Mouse (Mus musculus) stomach, embryonic 15.5 days (tissue): ENCODE results near the gene Bcl2l12. TPM values are rescaled to one million over a fixed set of nuclear protein-coding genes. Genes with fewer than 3 reads are reported as not detected.

Source experiments
- ATAC-seq: fragments of 200-750 bp; cut with Nextera tagmentation; 2 replicates; pipeline ENCODE4 v1.8.0; 2017; ENCODE audit warnings: low read depth, moderate number of reproducible peaks, moderate TSS enrichment; ENCODE audit not compliant: insufficient read depth, low FRiP score
- H3K27ac ChIP-seq: fragments of 300-500 bp; sonication (generic); 2 replicates; pipeline ENCODE4 v1.5.1; 2015; ENCODE audit warnings: mild to moderate bottlenecking, inconsistent platforms
- H3K27me3 ChIP-seq: fragments of 300-500 bp; sonication (generic); replicated peaks from 2 replicates; pipeline ENCODE4 v1.6.1; 2015; ENCODE audit warnings: inconsistent platforms
- H3K36me3 ChIP-seq: fragments of 300-500 bp; sonication (generic); 2 replicates; pipeline ENCODE4 v1.6.1; 2015; ENCODE audit warnings: inconsistent platforms
- H3K4me1 ChIP-seq: fragments of 300-500 bp; sonication (generic); 2 replicates; pipeline ENCODE4 v1.6.1; 2015; ENCODE audit warnings: inconsistent platforms
- H3K4me2 ChIP-seq: fragments of 300-500 bp; sonication (generic); 2 replicates; pipeline ENCODE4 v1.6.1; 2015; ENCODE audit warnings: mild to moderate bottlenecking, inconsistent platforms
- H3K4me3 ChIP-seq: fragments of 300-500 bp; sonication (generic); replicated peaks from 2 replicates; pipeline ENCODE4 v1.5.1; 2015; ENCODE audit warnings: inconsistent platforms
- H3K9ac ChIP-seq: fragments of 300-500 bp; sonication (generic); 2 replicates; pipeline ENCODE4 v1.6.1; 2015; ENCODE audit warnings: inconsistent platforms
- H3K9me3 ChIP-seq: fragments of 300-500 bp; sonication (generic); 2 replicates; pipeline ENCODE4 v1.6.1; 2016; ENCODE audit warnings: inconsistent platforms
- WGBS: fragments of 180-500 bp; shearing (Covaris S2); methylation state at CpG from one replicate; pipeline ENCODE4 v1.1.7; 2015; 5-methylcytosine and 5-hydroxymethylcytosine counted together
- polyA plus RNA-seq: library from polyadenylated mRNA; unstranded; fragments of >200 nt; fragmentation: Nextera tagmentation; extraction: Ambion mirVana; gene quantifications from 2 replicates; pipeline ENCODE4 v1.2.1, GENCODE M21; 2015

Gene Bcl2l12
- polyA plus RNA-seq, 1 experiment from 2014 or later: 47.3 TPM

DNA sequence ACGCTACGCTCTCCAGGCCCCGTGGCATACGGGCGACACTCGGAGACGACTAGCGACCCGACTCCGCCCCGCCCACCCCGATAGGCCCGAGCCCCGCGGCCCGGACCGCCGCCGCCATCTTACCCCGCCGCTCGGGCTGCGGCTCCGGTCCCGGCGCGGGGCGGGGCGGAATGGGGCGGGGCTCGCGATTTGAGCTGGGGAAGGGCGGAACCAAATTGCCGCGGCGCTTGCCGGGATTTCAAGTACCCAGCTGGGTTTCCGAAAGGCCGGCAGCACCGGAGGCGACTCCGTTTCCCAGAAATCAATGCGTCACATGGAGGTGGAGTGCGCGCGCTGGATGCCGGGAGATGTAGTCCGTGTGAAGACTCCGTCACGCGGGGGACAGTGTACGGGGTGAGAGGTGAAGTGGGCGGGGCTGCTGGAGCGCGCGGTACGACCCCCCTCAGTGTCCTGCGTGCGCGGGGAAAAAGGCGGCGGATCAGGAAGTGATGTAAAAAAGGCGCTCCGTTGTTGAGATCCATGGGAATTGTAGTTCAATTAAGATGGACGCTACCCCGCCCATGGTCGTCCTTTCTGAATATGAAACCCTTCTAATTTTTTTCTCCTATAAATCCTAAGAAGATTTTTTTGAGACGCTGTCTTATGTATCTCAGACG lies 17.6 kb upstream of the Bcl2l12 start, which contains the start of gene Scaf1:
Gene Scaf1 (minus strand): TSS at position 407 of the 656 bp plus-strand sequence.
- peak within 1 kb of the TSS; percentile 87 for H3K4me3 ChIP-seq
- H3K9ac ChIP-seq: peak within 1 kb of the TSS; percentile 88
- under 1% methylated on average over 69 of the region's 69 CpGs for WGBS
- peak within 1 kb of the TSS; percentile 100 for H3K27ac ChIP-seq
- H3K27me3 ChIP-seq: no peaks in the 10 kb centered on the region
- H3K9me3 ChIP-seq: no peaks in the 10 kb centered on the region
- ATAC-seq: peak; percentile 87
- H3K4me2 ChIP-seq: peak within 1 kb of the TSS; percentile 90
- H3K4me1 ChIP-seq: peaks cover 30% of the 10 kb centered on the region
- H3K36me3 ChIP-seq: peaks cover 24% of the 10 kb centered on the region

DNA sequence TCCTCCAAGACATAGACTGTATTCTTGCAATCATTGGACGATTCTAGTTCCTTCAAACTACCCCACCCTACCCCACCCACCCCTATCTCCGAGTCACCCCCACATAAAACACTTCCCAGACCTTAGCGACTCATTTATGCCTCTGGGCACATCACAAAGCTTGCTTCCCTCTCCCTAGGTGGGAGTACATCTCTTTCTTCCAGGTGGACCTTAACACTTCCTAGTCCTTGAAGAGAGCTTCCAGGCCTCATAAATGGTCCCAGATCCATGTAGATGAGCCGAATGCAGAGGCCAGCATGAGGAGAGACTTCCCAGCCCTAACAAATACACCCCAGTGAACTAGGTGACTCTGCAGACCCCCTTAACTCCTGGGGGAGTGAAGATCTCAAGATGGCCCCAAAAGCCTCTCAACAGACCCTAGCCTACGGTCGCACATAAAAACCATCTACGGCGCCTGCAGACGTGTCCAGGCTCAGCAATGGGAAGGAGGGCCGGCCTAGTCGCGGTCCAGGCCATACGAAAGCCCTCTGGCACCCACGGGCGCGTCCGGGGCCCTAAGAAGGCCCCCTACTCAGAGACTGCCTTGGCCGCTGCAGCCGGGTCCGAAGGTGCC lies 16.9 kb upstream of the Bcl2l12 start:
- Histone ChIP-seq H3K4me2 (peak overlapping the region; percentile 90), H3K27me3 (no peaks in the 10 kb centered on the region), H3K36me3 (peaks cover 28% of the 10 kb centered on the region), H3K27ac (peak overlapping the region; percentile 100), H3K4me3 (peak overlapping the region; percentile 87), H3K9ac (peak overlapping the region; percentile 88), H3K4me1 (peaks cover 27% of the 10 kb centered on the region), H3K9me3 (no peaks in the 10 kb centered on the region)
- WGBS: under 1% methylated on average over 20 of the region's 20 CpGs
- ATAC-seq: no peak

DNA sequence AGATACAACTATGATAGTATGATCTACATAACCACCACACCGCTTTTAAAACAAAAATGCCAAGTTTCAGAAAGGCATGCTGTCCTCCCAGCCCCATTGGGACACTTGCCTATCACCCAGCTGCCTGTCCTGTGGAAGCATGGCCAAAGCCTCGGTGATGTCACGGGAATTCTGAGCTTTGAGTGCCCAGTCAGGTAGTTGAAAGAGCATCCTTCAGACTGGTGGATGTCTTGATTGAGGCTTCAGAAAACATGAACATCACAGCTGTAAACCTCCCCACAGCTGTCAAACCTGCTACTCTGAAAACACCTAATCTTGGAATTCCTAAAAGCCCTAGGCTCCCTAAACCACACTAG lies 15.6 kb upstream of the Bcl2l12 start:
- Histone ChIP-seq H3K4me3 (no peak overlapping the region), H3K36me3 (peaks cover 40% of the 10 kb centered on the region), H3K9me3 (no peaks in the 10 kb centered on the region), H3K27me3 (no peaks in the 10 kb centered on the region), H3K4me2 (no peak overlapping the region), H3K27ac (no peak overlapping the region), H3K9ac (no peak overlapping the region), H3K4me1 (peaks cover 22% of the 10 kb centered on the region)
- ATAC-seq: no peak
- WGBS: 97% methylated on average over 3 of the region's 3 CpGs

DNA sequence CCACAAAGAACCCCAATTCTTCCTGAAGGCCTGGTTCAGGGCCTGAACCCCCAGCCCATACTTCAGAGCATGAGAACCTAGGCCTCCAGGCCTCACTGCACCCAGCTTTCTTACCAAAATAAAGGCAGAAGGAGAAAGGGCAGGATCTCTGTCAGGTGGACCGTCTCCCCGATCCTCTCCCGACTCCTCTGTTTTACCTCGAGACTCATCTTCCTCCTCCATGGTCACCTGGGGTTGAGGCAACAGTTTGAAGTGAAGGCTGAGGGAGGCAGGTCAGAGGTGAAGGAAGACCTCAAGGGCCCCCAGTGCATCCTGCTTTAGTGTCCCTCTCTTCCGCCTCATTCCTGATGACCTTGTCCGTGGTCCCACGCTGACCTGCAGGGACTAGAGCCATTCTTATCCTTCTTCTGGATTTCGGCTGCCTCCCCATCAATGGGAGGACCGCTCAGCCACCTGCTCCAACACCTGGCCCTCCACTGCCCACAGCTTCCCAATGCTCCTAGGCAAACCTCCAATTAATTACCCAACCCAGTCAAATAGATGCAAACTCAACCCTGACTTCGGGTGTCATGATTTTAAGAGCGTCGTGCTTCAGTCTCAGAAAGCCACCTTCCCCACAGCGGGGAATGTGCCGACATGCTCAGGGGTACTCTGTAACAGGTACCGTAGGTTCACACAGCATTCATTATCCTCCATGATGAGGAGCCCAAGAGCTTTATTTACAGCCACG lies 15.0 kb upstream of the Bcl2l12 start:
- Histone ChIP-seq H3K4me1 (peaks cover 18% of the 10 kb centered on the region), H3K36me3 (peaks cover 45% of the 10 kb centered on the region), H3K4me2 (no peak overlapping the region), H3K27me3 (no peaks in the 10 kb centered on the region), H3K9me3 (no peaks in the 10 kb centered on the region), H3K9ac (no peak overlapping the region), H3K4me3 (no peak overlapping the region), H3K27ac (no peak overlapping the region)
- WGBS: 91% methylated on average over 16 of the region's 16 CpGs
- ATAC-seq: no peak

DNA sequence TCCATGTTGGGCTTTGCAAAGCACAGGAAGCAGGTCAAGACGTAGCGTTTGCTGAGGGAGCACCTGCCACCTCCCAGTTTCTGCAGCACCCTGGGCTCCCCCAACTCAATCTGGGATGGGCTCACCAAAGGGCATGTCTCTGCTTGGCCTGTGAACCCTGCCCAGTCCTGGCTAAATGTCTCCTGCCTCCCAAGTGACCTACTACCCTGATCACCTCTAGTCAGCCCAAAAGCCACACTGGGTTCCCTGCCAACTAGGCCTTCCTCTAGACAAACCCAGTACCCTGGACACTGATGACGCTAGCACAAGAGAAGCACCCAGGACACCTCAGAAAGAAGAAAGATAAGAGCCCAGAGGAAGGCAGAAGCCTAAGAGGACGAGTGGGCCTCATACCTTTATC lies 14.3 kb upstream of the Bcl2l12 start:
- H3K27ac ChIP-seq: no peak overlapping the region
- no peaks in the 10 kb centered on the region for H3K9me3 ChIP-seq
- H3K4me3 ChIP-seq: no peak overlapping the region
- peaks cover 52% of the 10 kb centered on the region for H3K36me3 ChIP-seq
- no peak overlapping the region for H3K4me2 ChIP-seq
- WGBS: 82% methylated on average over 4 of the region's 4 CpGs
- H3K27me3 ChIP-seq: no peaks in the 10 kb centered on the region
- H3K9ac ChIP-seq: no peak overlapping the region
- no peak for ATAC-seq
- H3K4me1 ChIP-seq: peaks cover 18% of the 10 kb centered on the region

DNA sequence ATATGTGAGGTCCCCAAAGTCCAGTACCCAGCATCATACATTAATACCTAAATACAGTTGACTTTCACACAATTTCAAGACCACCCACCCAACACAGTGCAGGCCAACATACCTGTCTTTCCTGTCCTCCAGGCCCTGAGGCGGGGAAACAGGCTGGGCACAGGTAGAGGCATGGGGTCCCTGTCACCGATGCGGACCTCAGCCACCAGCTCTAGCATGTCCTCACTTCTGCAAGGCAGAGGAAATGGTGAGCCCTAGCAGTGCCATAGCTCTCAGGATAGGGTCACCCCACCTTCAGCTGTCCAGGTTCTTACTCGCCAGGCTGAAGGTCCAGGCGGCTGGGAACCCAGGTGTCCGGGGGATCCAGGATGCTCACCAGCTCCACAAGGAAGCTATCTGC lies 13.5 kb upstream of the Bcl2l12 start:
- Histone ChIP-seq H3K4me1 (peaks cover 18% of the 10 kb centered on the region), H3K27ac (no peak overlapping the region), H3K9ac (no peak overlapping the region), H3K4me2 (no peak overlapping the region), H3K36me3 (peaks cover 60% of the 10 kb centered on the region), H3K4me3 (no peak overlapping the region), H3K9me3 (no peaks in the 10 kb centered on the region), H3K27me3 (no peaks in the 10 kb centered on the region)
- WGBS: 96% methylated on average over 6 of the region's 6 CpGs
- no peak for ATAC-seq

DNA sequence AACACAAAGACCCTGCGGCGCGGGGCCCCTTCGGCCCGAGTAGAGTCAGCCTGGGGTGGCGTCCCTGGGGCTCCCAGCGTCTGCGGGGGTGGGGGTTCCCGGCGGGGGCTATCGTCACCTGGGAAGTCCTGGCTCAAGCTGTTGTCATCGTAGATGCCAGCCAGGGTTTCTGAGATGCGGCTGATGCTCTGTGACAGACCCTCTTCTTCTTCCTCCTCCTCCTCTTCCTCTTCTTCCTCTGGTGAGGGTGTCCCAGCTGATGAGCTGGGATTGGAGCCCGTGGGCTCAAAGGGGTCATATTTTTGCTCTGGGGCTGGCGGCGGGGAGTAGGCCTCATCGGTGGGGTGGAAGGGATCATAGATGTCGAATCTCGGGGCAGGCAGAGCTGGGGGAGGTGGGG lies 9.9 kb upstream of the Bcl2l12 start:
- Histone ChIP-seq H3K4me2 (no peak overlapping the region), H3K9me3 (no peaks in the 10 kb centered on the region), H3K27ac (no peak overlapping the region), H3K27me3 (no peaks in the 10 kb centered on the region), H3K4me3 (no peak overlapping the region), H3K9ac (no peak overlapping the region), H3K36me3 (peaks cover 88% of the 10 kb centered on the region), H3K4me1 (0 out of 2 replicates have a peak, but pooled peaks cover 3% of the 10 kb centered on the region)
- WGBS: 93% methylated on average over 19 of the region's 19 CpGs
- ATAC-seq: no peak

DNA sequence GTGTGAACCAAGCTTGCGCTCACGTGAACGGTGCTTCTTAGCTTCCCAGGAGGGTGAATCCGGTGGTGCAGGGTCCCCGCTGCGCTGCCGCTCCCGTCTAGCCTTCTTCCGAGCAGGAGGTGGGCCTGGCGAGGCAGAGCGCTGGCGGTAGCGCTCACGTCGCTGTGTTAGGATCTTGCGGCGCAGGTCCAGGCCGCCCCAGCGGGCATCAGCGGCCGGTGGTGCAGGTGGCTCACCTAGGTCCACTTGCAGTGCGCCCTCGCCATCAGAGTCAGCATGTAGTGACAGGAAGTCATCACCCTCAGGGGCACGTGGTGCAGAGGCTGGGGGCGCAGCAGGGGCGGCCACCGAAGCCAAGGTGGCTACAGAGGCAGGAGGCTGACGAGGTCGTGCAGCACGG lies 9.3 kb upstream of the Bcl2l12 start:
- Histone ChIP-seq H3K36me3 (peaks cover 86% of the 10 kb centered on the region), H3K4me2 (no peak overlapping the region), H3K4me3 (no peak overlapping the region), H3K9me3 (no peaks in the 10 kb centered on the region), H3K27ac (no peak overlapping the region), H3K4me1 (no peaks in the 10 kb centered on the region), H3K27me3 (no peaks in the 10 kb centered on the region), H3K9ac (no peak overlapping the region)
- no peak for ATAC-seq
- 94% methylated on average over 30 of the region's 30 CpGs for WGBS

DNA sequence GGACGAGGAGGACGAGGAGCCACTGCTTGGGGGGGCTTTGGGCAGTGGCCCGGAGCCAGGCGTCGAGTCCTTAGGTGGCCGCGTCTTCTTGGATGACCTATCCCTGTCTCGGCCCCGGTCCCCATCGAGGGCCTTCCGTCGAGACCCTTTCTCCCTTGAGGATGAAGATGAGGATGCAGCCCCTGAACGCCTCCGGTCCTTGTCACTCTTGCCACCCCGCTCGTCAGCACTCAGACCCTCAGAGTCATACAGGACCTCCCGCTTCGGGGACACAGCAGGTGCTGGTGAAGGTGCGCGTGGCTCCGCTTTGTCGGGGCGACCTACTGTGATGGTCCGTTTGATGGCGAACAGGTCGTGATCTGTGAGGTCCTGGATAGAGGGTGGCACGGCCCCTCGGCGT lies 8.6 kb upstream of the Bcl2l12 start:
- H3K4me3 ChIP-seq: no peak overlapping the region
- H3K36me3 ChIP-seq: peaks cover 81% of the 10 kb centered on the region
- ATAC-seq: no peak
- H3K9ac ChIP-seq: no peak overlapping the region
- no peaks in the 10 kb centered on the region for H3K9me3 ChIP-seq
- H3K27me3 ChIP-seq: no peaks in the 10 kb centered on the region
- 94% methylated on average over 29 of the region's 29 CpGs for WGBS
- H3K4me1 ChIP-seq: no peaks in the 10 kb centered on the region
- H3K27ac ChIP-seq: no peak overlapping the region
- H3K4me2 ChIP-seq: no peak overlapping the region

DNA sequence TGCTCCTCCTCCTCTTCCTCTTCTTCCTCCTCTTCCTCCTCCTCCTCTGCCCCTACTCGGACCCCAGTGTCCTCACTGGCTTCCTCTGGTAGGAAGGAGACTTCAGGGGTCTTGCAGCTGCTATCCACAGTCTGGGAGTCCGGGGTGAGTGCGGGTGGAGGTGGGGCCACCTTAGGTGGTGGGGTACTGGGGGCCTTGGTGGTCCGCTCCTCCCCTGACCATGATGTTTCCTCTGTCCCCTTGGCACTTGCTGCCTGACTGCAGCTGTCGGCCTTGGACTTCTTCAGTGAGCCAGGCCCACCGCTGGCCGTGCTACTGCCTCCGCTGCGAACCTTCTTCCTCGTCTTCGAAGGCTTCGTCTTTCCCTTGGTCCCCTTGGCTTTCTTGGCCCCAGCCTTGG lies 8.0 kb upstream of the Bcl2l12 start:
- no peak for ATAC-seq

DNA sequence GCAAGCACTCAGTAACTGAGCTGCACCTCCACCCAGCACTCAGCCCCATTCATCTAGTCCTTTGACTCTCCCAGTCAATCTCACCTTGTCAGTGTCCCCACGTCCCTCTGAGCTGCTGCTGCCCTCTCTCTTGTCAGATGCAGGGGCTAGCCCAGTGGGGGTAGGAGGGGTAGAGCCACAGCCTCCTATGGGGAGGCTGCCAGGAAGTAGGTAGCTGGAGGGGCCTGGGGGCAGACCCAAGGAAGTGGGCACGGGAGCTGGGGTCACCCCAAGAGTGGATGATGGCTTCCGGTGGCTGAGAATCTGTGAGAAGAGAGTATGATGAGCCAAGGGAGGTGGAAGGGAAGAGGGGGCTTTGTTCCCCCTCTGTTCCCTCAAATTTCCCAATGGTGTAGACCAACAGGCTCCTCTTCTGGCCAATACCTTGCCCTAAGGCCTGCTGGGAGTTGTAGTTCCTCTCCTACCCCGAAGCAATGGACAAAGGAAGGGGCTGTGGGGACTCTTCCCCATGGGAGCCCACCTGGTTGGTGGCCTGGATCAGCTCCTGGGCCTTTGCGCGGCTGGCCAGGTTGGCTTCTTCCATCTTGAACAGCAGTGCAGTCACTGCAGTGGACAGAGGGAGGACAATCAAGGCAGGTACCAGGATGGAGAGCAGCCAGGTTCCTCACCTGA lies 6.9 kb upstream of the Bcl2l12 start:
- H3K36me3 ChIP-seq: peaks cover 84% of the 10 kb centered on the region
- H3K9me3 ChIP-seq: no peaks in the 10 kb centered on the region
- no peak for ATAC-seq
- no peak overlapping the region for H3K4me3 ChIP-seq
- H3K27me3 ChIP-seq: no peaks in the 10 kb centered on the region
- WGBS: 85% methylated on average over 6 of the region's 6 CpGs
- H3K9ac ChIP-seq: no peak overlapping the region
- no peak overlapping the region for H3K4me2 ChIP-seq
- 0 out of 2 replicates have a peak, but pooled peaks cover 4% of the 10 kb centered on the region for H3K4me1 ChIP-seq
- H3K27ac ChIP-seq: no peak overlapping the region

More for the DNA sequence above, 8.0 kb upstream of the Bcl2l12 start:
- no peaks in the 10 kb centered on the region for H3K9me3 ChIP-seq
- H3K27me3 ChIP-seq: no peaks in the 10 kb centered on the region
- H3K27ac ChIP-seq: no peak overlapping the region
- H3K4me3 ChIP-seq: no peak overlapping the region
- H3K4me2 ChIP-seq: no peak overlapping the region
- no peaks in the 10 kb centered on the region for H3K4me1 ChIP-seq
- WGBS: 92% methylated on average over 12 of the region's 12 CpGs
- no peak overlapping the region for H3K9ac ChIP-seq
- peaks cover 81% of the 10 kb centered on the region for H3K36me3 ChIP-seq

DNA sequence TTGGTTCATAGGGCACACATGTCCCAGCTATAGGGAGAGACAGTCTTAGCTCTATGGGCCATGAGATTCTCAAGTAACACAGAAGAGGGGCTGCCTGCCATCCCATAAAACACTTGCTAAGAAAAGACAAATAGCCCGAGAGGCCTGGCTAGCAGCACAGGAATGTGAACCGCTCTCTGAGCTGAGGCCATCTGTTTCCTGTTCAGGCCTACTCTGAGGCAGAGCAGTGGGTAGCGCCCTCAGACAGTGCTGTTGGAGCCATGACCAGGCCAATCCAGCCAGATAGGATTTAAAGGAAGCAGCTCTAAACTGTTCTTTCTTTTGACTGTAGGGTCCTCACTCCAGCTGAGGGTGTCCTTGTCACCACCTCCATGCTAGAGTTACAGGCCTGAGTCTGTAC lies 6.0 kb upstream of the Bcl2l12 start:
- H3K27me3 ChIP-seq: no peaks in the 10 kb centered on the region
- H3K4me3 ChIP-seq: no peak overlapping the region
- no peaks in the 10 kb centered on the region for H3K9me3 ChIP-seq
- H3K4me2 ChIP-seq: no peak overlapping the region
- WGBS: 62% methylated on average over 3 of the region's 3 CpGs
- no peak overlapping the region for H3K27ac ChIP-seq
- H3K4me1 ChIP-seq: peaks cover 5% of the 10 kb centered on the region; the same call in 1 of the 2 replicates
- no peak for ATAC-seq
- peaks cover 83% of the 10 kb centered on the region for H3K36me3 ChIP-seq
- H3K9ac ChIP-seq: no peak overlapping the region
